Mouse (Mus musculus) CH12F3 (cell line): ENCODE results near the gene Gpc5.

Experiments
- in situ Hi-C: fragments of 300-500 bp; cut with MboI; formaldehyde crosslinking; loops from 2 replicates; pipeline ENCODE4 v1.14.3; 2020; ENCODE audit warnings: low sequenced_read_pairs

Gene Gpc5

DNA sequence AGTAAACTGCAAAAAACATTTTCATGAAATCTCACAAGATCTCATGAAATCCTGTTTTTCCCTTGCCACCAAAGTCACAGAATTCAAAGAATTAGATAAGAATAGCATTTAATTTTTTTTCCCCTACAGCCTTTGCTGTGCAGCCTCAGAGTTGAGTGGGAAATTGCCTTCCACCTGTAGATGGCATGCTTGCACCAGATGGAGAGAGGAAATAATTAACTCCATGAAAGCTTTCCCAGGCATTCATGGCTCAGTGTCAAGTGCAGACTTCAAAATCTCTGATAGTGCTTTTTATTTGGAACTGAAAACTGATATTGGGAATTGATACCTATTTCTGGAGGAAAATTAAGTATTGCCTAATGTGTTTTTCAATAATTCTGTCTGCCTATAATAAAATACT lies 393.1 kb downstream of the Gpc5 start:
- in situ Hi-C loops, result no loop called here

DNA sequence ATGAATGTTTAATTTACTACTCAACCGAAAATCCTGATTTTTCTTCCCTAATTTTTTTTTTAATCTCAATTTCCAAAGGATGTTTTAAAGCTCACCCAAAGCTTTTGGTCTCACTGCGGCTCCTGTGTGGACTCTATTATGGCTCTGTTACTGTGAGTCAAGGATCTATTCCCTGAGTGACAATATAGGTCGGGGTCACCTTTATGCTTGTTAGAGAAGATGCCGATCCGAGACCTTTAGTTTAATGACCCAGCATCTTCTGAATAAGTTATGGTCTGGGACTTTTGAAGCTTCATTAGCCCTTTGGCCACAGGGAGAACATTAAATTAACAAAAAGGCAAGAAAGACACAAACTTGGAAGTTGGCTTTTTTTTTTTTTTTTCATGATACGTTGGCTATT lies 408.8 kb downstream of the Gpc5 start:
- in situ Hi-C loops, result no loop called here

DNA sequence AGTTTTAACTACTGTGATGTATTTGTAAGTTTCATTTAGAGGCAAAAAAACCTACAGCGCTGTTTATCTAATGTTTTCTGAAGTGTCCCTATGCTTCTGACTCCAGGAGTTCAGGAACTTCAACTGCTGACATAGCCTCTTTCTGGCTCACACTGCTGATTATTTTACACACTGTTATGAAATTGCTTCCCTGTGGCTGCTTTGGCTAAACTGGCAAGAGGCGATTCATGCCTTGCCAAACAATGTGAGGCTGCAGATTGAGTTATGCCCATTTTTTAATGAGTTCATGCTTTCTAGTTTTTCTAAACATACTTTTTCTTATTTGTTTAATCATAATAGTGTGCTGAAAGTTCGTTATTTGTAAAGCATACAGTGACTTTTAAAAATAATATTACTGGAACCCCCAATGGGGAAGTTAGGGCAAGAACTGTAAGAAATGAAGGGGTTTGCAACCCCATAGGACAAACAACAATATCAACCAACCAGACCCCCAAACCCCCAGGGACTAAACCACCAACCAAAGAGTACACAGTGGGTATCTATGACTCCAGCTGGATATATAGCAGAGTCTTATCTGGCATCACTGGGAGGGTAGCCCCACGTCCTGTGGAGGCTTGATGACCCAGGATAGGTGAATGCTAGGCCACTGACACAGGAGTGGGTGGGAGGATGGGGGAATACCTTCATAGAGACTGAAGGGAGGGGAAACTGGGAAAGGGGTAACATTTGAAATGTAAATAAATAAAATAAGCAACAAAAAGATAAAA lies 454.7 kb downstream of the Gpc5 start:
- in situ Hi-C loops, result no loop called here

DNA sequence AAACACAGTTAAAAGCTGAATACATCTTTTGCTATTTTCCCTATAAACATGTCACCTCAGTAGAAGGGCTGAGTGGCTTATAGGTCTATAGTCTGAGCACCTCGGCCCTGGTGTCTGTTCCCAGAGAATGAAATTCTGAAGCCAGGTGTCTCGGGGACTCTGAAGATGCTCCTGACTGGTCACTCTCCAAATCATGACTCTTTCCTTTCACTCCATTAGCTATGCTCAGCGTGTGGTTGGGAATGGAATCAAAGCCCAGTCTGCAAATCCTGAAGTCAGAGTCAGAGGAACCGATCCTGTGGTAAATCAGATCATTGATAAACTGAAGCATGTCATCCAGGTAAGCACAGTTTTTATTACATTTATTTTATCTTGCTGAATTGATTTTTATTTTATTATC lies 460.0 kb downstream of the Gpc5 start:
- in situ Hi-C loops, result no loop called here

DNA sequence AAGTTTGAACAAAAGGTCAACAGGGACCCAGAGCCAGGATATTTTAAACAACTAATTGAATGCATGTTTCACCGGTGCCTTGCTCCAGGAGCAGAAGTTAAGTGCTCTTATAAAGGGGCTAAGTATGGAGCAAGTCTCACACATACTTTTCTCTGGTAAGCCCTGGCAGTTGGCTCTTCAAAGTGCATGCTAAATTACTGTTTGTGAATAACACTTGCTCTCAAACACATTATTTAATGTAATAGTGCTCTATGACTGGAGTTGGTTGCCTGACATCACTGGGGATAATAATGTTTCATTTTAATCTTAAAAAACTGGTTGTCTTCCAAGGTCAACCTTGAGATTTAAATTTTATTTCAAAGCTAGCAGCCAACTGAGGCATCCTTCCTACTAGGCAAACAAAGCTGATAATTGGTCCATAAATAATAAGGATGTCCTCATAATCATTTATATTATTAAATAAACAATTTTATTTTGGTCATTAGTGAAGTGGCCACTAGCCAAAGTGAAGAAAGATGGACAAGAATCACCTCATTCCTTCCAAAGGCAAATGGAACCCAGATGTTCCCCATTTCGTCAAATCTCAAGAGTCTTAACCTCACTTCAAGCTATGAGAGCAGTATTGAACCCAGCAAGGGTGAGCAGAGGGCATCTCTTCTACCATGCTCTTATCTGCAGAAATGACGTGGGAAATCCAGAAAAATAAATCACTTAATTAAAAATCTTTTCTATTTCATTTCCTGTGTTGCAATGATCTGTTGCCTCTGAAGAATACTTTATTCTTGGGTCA lies 488.6 kb downstream of the Gpc5 start:
- in situ Hi-C loops, result no loop called here

DNA sequence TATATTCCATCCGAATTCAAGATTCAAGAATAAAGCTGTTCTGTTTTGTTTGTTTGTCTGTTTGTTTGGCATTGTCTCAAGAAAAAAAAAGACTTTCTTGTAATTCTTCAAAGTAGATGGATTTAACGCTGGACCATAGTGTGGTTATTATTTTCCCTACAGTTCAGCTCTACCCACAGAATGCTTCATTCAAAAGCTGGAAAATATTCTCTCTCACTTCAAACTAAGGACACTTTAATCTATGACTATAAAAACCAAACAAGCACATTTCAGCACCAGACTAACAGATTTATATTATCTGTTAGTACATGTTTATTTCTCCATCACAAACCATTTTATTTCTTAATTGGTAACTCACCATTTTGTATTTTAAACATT lies 489.2 kb downstream of the Gpc5 start:
- in situ Hi-C loops, result no loop called here

DNA sequence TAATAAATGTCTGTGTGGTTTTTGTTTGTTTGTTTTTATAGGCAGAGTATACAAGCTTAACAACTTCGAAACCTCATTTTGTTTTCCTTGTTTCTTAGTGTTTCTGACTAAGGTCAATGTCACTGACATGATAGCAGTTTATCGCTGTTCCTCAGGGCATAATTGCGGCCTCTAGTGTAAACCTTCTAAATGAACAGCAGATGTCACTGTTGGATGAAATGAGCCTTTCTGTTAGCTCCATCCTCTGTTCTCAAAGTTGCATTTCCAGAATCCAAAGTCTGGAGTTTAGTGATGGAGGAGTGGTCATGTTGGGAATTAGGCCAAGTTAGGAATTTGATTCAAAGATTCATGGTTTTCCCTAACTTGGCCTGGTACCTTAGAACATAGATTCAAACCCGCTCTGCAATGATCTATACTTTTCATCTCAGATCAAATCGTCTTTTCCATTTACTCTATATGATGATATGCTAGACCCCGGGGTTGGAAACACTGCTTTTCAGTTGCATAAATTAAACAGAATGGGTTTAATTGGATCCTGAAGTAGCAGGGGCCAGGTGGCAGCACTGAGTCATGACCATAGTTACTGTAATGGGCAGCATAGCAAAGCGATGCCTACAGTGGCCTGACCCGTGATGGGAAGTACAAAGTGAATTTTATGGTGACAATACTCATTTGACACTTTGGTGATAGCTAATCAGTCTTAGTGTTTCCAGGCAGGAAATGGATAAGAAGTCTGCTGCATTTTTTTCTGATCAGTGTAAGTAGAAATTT lies 508.4 kb downstream of the Gpc5 start:
- in situ Hi-C loops, result no loop called here

DNA sequence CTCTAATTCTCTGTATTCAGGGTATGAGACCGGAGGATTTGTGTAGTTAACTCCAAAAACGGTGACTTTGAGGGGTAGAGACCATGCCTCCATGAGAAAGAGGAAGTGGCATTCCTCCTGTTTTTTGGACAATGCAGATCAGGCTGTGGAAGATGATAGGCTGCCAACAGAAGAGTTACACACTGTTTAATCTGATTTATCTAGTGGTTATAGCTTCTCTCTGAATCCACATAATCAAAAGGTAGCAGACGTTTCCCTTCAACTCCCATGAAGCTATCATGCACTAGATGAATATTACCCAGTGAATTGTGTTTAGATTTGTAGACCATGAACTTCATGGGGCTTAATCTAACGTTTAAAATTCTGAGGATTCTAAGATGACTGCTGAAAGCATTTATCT lies 522.1 kb downstream of the Gpc5 start:
- in situ Hi-C loops, result no loop called here

DNA sequence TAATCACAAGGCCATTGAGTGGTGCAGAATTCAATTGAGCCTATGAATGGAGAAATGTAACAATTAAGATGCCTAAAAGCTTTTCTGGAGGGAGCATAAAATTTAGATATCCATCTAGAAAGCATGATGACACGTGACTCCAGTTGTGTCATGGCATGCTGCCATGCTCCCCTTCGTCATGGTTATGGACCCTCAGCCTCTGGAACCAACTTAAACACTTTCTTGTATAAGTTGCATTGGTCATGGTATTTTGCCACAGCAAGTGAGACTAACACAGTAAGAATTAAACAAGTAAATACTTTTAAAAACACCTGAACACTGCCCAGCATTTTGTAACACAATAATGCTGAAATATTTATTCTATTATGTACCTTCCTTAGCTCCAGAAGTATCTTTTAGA lies 524.3 kb downstream of the Gpc5 start:
- in situ Hi-C loops, result no loop called here

DNA sequence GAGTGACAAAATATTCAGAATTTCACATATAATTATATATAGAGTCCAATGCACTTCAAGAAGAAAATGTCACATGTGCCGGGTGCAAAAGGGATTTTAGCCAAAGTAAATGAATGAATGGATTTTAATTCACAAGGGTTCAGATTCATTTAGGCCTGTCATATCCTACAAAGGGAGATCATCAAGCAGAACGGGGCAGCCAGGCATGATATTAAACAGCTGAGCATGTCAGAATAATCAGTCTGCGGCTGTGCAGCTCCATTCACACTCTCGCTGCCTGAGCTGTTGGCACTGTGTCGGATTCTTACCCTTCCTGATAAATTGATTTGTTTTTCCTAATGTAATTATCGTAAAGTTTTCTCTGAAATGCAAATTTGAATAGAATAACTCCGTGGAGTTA lies 524.8 kb downstream of the Gpc5 start:
- in situ Hi-C loops, result no loop called here

DNA sequence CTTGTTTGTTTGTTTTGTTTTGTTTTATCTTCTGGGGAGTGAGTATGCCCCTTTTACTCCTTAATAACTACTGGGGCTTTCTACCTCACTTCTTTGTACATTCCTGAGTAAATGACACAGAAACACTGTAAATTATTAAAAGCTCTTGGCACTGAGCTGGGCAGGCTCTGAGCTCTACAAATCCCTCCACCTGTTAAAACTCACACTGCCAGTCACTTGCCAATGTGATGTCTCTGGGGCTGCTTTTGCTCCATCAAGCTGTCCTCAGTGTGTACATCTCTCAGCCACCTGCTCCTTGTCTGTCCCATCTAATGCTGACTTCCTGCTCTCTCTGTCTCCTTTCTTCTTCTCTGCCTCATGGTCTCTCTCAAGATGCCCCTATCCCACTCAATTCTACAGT lies 528.5 kb downstream of the Gpc5 start:
- in situ Hi-C loops, result no loop called here

DNA sequence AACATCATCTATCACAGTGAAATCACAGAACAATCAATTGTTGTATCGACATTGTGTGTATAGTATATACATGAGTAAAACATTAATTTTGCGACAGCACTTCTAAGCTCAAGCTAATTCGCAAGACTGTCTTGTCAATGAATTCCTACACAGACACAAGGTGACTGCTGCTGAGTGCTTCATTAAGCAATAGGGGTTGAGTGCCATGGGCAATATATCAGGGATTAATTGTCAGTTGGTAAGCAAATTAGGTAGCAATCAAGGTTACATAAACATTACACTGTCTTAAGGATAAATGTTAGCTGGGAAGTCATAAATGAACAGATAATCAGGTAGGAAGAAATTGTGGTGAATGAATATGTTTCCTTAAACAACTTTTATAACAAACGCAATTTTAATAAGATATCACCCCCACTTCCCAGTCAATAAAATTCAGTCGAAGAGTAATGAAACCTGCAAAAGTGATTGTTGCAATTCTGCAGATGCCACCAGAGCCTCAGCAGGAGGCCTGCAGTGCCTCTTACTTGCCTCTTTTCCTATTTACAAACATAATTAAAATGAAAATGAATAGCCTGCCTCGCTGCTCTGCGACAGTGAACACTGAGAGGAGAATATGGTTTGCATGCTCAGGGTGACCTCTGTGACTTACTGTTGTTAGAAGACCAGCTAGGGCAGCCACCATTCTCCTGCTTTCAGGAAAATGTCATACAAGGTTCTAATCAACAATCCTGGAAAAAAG lies 539.3 kb downstream of the Gpc5 start:
- in situ Hi-C loops, result no loop called here

DNA sequence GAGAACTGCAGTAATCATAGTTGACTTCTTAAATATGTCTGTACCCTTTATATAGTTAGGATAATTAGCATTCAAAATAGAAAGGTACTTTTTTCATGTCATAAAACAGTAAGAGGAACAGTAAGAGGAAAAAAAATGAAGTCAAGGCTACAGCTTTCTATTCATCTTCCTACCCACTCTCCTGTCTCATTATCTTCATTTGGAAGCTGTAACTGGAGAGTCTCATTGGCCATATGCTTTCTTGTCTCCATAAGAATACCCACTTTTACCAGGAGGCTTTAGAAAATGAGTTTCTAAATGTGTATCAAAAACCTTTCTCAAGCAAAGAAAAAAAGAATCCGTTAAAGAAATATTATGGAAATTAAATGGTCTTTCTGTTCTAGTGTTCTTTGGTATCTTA lies 541.3 kb downstream of the Gpc5 start:
- in situ Hi-C loops, result no loop called here

DNA sequence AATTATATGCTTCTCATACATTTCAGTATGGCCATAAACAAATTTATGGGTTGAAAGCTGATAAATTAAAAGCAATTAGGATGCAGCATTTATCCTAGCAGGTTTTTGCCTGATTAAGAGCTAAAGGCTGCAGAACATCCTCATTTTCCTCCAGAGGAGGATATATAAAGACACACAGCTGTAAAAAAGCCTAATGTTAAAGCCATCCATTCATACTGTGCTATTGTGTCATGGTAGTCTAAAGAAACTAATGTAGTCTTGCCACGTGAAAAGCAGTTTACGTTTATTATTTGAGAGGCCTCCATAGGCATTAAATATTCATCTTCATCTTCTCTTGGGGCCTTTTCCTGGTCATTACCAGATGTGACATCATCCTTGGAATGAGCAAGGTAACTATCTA lies 587.9 kb downstream of the Gpc5 start:
- in situ Hi-C loops, result no loop called here

DNA sequence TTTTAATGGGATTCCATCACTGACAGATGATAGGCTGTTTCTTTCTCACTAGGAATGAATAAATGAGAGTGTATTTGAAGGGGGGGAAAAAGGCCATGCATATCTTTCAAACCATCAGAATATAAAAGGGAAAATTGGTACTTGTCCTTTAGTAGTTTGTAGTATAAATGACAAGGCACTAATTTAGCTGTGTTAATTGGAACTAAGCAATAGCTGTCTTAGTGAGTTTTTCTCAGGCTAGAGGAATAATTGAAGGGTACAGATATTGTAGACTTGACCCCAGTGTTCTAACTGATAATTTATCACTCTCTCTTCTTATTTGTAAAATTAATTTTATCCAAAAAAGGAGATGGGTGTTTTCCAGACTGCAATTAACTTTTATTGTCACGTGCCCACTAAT lies 654.0 kb downstream of the Gpc5 start:
- in situ Hi-C loops, result no loop called here

DNA sequence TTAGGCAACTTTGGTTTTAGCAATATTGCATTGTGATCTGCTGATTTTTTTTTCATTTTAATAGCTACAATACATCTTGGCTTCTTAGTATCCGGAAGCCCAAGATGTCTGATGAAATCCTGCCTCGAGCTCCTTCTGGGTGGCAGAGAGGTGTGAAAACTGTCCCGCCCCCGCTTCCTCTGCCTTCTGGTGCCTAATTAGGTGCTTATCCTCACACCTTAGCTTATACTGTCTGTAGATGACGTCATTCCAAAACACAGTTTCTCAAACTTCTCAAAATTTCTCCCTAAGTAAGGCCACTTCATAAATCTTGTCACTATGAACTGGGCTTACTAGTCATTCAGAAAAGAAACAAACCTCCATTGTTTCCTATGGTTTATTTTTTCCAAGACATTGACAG lies 668.2 kb downstream of the Gpc5 start:
- in situ Hi-C loops, result no loop called here

DNA sequence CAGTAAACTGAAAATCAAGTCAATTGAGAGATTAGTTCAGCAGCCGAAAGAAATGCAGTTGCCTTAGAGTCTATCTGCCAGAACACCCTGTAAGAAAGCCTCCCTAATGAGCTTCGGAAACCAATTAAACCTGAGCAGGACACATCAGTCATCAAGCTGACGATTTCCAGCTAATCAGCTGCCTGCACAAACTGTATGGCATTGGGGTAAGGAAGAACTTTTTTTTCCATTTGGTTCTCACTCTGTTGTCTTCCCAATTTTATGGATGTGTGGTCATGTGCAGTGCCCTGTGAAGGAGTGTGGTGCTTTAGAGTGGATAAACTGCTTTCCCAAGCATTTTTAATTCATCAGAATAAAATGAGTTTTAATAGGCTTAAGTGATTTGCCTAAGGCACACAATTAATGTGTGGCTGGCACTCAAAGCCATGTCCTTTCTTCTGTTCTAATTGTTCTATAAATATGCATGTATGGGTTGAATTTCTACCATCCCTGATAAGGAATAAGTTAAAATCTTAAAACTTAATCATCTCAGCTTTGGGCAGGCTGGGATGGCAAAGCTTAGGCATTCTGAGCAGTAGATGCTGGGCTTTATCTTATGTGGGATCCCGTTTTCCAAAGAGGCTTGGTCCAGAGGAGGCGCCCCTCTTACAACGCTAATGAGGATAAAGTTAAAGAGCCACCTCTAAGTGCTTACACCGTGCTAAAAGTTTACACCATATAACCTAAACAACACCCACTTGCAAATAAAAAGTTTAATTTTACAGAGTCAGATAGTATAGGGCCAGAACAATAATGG lies 687.6 kb downstream of the Gpc5 start:
- in situ Hi-C loops, result no loop called here

DNA sequence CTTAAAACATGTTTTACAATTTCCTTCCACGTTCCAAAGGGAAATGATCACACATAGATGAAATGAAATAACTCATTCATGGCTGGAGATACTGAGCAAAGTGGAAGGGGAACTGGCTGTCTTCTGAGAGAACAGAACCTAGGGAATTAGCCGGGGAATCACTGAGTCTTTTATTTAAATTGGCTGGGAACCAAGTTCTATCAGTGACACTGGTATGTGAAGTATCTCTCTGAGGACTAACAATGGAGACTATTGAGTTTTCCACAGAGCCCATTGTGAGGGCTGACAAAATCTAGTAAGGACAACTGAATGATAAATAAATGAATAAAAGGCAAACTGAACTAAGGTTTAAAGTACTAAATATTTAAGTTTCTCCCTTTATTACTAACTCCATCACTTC lies 712.7 kb downstream of the Gpc5 start:
- in situ Hi-C loops, result no loop called here

DNA sequence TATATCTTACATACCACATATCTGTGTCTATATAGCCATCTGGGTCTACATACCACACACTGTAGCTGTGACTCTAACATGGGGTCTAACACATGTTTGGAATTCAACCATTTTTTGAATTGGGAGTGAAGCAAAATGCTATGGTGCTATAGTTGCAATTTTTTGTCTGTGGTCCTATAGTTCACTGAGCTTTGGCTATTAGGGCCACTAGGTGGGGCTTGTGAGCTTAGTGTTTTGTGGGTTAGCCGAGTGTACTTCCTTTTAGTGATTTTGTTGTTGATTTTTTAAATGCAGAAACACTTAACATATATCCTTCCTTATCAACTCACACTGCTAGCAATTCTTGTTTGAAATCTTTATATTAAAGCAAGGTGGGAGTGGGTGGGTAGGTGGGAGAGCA lies 727.0 kb downstream of the Gpc5 start:
- in situ Hi-C loops, result no loop called here

DNA sequence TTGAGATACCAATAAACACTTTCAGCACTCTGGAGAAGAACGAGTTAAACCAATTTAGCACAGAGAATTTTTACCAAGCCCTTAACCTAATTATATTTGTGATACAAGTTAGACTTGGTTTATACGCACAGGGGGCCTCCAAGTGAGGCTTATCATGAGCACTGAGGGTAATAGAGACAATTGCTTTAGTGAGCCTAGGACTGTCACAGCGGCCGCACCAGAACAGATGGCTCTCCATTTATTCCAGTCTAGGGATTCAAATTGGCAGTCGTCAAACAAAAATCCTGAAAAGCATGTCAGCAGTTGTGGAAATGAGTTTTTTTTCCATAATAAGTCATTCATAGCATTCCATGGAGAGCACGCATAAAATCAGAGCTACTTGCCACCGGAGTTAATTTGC lies 729.6 kb downstream of the Gpc5 start:
- in situ Hi-C loops, result no loop called here
